Mouse (Mus musculus): ENCODE measurements around the gene Mmadhc. TPM values are rescaled to one million over a fixed set of nuclear protein-coding genes. Genes with fewer than 3 reads are reported as not detected.

Gene Mmadhc
- total RNA-seq, 2 experiments from 2014 or later = 106 to 114 TPM

DNA sequence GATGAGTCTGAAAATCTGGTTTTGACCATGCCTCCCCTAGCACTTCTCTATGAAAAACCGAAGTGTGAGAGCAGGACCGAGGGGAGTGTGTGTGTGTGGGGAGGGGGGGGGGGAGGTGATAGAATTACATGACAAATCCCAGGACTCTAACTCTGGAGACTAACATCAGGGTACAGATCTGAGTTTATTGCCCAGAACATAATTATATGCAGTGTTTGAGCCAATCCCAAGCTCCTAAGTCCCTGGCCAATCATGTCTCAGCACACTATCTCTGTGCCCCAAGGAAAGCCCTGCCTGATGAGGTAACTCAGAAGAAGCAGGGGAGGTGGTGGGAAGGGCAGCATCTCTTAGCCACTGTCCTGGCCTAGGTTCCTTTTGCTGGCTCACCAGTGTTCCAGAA, 28.1 kb downstream of the Mmadhc start:
- no peak for ATAC-seq (replicated peaks; ENCODE audit: low FRiP score, low TSS enrichment, poor library complexity, severe bottlenecking)

DNA sequence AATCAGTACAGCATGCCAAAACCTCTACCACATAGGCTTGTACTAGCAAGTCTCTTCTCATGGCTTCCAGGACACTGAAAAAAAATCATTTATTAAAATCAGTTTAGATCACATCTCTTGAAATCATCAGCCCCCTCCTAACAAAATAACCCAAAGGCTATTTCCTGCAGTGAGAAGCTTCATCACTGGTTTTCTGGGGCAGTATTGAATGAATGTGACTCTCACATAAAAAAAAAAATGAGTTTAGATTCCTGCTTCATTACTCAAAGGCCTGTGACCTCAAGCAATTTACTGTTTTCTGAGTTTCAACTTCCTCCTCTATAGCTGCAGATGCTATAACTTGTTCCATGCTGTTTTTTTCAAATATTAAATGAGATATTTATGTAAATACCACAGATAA, 29.6 kb downstream of the Mmadhc start:
- ATAC-seq (replicated peaks; ENCODE audit: low FRiP score, low TSS enrichment, poor library complexity, severe bottlenecking) = no peak

DNA sequence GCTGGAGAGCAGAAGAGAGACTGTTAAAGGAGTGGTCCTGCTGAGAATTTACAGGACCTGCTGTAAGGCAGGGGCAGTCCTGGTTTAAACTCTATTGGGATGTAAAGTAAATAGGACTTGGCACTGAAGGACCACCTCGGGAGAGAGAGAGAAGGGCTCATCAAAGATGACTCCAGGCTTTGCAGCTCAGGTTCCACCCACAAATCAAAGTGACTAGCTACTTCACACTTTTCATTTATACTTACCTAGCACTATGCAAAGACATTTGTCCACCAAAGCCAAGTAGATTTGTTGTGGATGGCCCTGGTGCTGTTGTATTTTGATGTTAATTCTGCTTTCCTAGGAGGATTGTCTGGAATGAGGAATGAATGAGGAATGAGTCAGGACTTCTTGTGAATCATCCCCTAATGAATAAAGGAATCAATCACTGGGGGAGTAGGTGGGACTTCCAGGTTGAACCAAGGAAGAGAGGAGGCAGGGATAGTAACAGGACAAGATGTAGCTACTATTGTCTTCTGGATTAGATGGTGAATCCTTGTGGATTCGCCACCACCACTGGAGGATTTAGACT, 31.3 kb downstream of the Mmadhc start:
- no peak for ATAC-seq (replicated peaks; ENCODE audit: low FRiP score, low TSS enrichment, poor library complexity, severe bottlenecking)

DNA sequence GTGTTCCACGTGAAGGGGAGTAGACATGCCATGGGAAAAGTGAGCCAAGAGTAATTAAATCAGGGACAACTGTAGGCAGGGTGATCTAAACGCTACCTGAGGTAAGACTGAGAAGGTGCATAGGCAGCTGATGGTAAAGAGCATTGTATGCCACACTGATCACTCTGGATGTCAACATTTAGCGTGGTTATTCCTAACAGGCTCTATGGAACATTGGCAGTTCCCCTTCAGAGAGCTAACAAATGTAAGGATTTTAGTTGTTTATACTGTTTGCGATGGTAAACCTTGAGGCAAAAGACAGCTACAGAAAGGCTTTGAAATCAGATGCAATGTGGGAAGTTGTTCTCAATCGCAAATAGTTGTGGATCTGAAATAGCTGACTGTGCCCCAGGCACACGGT, 32.5 kb downstream of the Mmadhc start:
- no peak for ATAC-seq (replicated peaks; ENCODE audit: low FRiP score, low TSS enrichment, poor library complexity, severe bottlenecking)

DNA sequence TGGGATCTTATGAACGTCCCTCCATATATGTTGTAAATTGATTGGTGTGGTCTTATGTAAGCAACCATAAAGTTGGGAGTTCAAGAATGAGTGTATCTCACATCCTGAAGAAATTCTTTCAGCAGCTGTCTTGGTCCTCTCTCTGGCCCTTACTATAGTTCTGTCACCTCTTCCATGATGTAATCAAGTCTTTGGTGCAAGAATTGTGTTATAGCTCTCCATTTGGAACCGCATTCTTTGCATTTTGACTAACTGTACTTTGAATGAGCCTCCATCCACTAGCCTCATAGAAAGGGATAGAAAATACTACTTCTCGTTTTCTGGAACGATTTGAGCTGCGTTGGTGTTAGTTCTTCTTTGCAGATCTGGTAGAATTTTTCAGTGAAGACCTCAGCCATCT, 41.6 kb downstream of the Mmadhc start:
- no peak for ATAC-seq (replicated peaks; ENCODE audit: low FRiP score, low TSS enrichment, poor library complexity, severe bottlenecking)

DNA sequence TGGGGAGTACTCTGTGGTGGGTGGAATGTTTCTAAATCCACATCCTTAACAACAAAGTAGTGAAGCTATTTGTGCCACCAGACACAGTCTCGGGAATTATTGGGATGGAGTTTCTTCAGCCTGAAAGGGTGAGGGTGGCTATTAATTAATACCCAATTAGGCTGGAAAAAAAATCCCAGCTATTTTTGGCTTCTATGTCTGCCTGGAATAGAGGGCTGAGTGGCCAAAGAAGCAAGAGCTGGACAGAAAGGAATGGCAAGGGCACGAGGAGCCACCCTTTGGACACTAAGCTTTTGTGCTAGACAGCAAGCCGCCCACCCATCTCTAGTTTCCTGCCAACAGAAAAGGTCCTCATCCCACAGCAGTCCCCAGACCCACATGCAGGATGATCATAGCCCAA, 48.0 kb downstream of the Mmadhc start:
- ATAC-seq (replicated peaks; ENCODE audit: low FRiP score, low TSS enrichment, poor library complexity, severe bottlenecking) = no peak

DNA sequence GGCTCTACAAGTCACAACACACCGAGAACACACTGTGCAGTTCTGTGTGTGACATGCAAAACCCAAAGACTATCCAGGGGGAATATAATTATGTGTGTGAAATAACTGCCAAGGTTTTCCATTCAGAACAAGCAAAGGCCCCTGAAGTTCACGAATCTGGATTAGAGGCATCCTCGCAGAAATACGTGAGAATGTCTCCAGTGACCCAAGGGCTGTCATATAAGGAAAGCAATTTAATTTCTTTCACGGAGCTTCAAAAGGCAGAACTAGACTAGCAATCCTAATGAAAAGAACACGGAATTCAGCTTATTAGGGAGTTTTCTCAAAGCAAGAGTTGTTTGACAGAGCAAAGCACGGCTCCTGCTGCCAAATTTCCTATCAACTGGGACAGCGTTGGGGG, 63.1 kb downstream of the Mmadhc start:
- no peak for ATAC-seq (replicated peaks; ENCODE audit: low FRiP score, low TSS enrichment, poor library complexity, severe bottlenecking)

Other genes with a start within 250 kb of the Mmadhc start
- gene Lypd6, start 230.4 kb downstream of the Mmadhc start, total RNA-seq (2014; fragmentation: Nextera tagmentation) = not detected in 2 replicates
- gene Lypd6, start 230.4 kb downstream of the Mmadhc start, total RNA-seq (2017) = 0.30 TPM in 1 of 2 replicates, not detected in the other